Mouse (Mus musculus) retina, postnatal 1 day (tissue): ENCODE data around the gene Usf2.
"Not testable (repeated sequence)": the region's sequence is repeated elsewhere in the genome, so short reads cannot be mapped to it uniquely, and the experiment has no call there.

Source experiments
- DNase-seq: peaks from one replicate; pipeline ENCODE4 v3.0.0-alpha.2; 2012

Usf2 gene

DNA sequence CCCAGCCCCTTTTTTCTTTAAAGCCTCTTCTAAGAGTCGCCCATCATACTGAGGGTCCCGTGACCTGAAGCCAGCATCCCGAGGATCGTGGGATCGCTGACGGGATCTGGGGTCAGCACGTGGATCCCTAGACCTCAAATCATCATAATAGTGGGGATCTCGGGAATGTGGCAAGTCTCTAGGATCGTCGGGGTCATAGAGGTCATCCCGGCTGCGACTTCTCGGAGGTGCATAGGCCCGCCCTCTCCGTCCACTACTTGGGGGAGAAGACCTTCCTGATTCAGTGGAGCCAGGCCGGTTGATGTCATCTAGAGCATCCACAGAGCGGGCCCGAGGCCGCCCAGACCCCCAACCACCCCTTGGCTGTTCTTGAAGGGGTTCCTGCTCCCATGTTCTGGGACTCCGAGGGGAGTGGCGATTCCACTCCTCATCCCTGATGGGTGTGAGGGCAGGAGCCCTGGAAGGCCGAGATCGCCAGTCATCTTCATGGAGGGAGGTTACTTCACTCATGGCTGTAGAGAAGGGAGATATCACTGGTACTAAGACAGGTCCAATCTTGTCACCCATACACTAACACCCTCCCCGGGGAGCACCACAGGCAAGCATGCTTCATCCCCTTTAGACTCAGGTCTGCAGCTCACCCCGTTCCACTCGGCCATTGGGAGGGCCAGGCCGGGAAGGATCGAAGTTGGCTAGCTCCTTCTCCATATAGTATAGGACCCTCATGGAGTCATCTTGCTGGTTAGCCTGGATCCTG is 1.7 kb upstream of the Usf2 start:
- no peak for DNase-seq

- DNase-seq: peak; percentile 93
Observed at GRCm38 (mm10) chr7:30957367-30957783, 772 bp upstream of the Usf2 start.

DNA sequence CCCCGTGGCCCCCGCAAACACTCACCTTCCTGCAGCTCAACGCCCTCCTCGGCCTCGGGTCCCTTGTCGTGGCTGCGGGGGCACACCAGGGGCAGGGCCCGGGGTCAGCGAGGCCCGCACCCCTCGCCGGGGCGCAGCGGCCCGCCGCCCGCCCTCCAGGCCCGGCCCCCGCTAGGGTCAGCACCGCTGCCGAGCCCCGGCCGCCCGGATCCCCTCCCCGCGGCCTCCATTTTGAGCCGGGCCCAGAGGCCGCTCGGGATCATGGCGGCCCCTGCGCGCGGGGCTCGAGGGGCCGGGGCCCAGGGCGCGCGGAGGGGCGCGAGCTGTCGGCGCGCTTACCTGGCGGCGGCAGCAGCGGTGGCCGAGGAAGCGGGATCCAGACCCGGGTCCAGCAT is 249 bp downstream of the Usf2 start:
- DNase-seq: no peak

GRCm38 (mm10) chr7:30955584-30956356 is 833 bp downstream of the Usf2 start:
- DNase-seq: peak; percentile 91

DNA sequence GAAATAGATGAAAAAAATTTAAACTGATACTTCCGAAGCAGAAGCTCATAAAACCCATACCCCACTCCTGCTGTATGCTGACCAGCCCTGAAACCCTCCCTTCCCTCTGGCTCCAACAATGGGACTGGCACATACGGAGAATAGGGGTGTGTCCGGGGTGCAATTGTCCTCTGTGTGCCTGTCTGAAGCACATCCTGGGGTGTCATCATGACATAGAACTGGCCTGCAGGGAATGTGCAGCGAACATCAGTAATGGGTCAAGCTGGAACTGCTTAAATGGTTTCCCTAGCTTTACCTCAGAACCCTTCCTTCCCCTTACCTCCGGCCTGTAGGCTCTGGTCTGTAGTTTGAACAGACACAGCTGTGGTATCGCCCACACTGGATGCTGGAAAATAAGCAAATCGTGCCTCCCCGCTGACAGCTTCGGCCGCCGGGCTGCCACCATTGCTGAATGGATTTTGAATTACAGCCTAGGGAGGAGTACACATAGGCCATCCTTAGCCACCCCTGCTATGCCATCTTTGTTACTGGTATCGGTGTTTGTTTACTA is 1.6 kb downstream of the Usf2 start:
- no peak for DNase-seq

GRCm38 (mm10) chr7:30954036-30954435 is 2.6 kb downstream of the Usf2 start:
- DNase-seq: no peak

DNA sequence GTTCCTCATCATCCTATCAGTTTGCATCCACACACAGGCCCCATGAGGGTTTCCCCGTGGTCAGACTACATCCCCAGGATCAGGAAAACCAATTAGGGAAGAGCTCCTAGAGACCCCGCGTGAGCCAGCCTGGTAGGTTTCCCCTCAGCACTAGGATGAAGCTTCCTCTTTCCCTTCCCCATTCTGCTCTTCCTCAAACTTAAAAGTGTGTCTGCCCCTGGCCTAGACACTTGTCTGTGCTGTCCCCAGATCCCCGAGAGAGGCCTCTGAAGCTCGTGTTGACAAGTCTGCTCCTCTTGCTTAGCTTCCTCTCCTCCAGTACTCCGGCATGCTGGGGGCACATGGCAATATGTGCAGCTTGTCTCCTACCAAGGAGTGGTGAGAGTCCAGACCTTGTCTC is 3.1 kb downstream of the Usf2 start:
- DNase-seq: no peak

- DNase-seq: no peak
Observed at GRCm38 (mm10) chr7:30952441-30953265, 4.0 kb downstream of the Usf2 start.

DNA sequence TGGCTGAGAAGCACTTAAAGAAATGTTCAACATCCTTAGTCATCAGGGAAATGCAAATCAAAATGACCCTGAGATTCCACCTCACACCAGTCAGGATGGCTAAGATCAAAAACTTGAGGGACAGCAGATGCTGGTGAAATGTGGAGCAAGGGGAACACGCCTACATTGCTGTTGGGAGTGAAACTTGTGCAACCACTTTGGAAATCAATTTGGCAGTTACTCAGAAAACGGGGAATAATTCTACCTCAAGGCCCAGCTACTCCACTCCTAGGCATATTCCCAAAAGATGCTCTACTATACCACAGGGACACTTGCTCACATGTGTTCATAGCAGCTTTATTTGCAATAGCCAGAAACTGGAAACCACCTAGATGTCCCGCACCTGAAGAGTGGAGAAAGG is 6.7 kb downstream of the Usf2 start:
- not testable (repeated sequence) for DNase-seq

GRCm38 (mm10) chr7:30945876-30946275 is 10.7 kb downstream of the Usf2 start:
- no peak for DNase-seq

DNA sequence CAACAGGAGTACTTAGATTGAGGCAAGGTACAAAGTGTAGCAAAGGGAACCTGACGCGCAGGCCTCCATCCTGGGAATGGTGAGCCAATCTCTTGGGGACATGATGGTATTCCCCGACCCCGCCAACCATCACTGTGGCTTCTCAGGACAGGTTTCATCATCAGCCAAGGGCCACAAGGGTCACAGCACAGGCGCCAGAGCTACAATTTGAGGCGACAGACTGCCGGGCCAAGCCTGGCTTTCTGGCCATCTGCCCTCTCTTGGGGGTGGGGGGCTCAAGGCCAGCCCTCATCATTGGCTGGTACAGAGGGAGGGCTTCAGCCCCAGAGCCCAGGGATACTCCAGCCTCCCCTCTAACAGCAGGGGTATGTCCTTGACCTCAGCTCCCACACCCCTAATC is 11.1 kb downstream of the Usf2 start:
- not testable (repeated sequence) for DNase-seq

GRCm38 (mm10) chr7:30944706-30945105 is 11.9 kb downstream of the Usf2 start:
- DNase-seq: not testable (repeated sequence)

GRCm38 (mm10) chr7:30943909-30944635 is 12.5 kb downstream of the Usf2 start, which contains the start of gene Hamp:
Gene Hamp, minus strand, starts transcription at chr7:30944032.
- DNase-seq: no peak

DNA sequence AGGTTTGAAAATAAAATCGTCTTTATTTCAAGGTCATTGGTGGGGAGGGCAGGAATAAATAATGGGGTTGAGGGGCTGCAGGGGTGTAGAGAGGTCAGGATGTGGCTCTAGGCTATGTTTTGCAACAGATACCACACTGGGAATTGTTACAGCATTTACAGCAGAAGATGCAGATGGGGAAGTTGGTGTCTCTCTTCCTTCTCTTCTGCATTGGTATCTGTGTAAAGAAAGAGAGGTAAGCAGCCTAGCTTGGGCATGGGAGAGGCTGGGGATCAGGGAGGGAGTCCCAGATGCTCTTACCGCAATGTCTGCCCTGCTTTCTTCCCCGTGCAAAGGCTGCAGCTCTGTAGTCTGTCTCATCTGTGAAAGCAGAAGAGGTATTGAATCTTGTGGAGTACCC is 14.2 kb downstream of the Usf2 start:
- DNase-seq: not testable (repeated sequence)

DNA sequence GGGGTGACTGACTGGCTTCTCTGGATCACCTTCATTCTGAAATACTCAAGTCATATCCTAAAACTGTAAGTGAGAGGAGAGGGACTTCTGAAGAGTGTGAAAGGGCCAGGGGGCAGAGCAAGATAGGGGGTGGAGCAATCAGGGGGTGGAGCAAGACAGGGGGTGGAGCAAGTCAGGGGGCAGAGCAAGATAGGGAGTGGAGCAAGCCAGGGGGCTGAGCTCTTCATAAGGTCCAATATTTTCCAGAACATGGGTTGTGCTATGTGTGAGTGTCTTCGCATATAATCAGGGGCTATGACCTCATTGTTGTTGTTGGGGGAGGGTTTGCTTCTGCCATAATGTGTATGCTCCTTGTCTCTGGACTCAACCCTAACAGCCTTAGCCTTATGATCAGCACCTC is 16.5 kb downstream of the Usf2 start:
- DNase-seq: not testable (repeated sequence)

- DNase-seq: not testable (repeated sequence)
Observed at GRCm38 (mm10) chr7:30935422-30936099, 21.0 kb downstream of the Usf2 start.

- DNase-seq: not testable (repeated sequence)
Observed at GRCm38 (mm10) chr7:30924581-30924980, 32.0 kb downstream of the Usf2 start, which contains the start of gene Hamp2. Gene Hamp2, minus strand, starts transcription at chr7:30924681.

DNA sequence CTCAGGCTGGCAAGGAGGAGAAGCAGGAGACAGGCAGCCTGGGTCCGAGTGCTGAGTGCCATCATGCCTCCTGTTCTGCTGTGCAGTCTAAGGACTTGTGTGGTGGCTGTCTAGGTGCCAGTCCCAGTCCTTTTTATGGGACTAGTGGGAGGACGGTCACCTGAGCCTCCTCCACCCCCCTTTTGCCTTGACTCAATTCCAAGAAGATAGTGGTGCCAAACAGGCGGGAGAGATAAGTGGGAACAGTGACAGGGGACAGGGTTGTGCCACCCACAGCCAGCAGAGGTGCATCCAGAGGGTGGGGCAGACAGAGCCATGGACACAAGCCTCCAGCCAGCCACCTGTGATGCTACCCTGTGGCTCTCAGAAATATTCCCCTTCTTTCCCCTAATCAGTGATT is 32.5 kb downstream of the Usf2 start:
- no peak for DNase-seq

DNA sequence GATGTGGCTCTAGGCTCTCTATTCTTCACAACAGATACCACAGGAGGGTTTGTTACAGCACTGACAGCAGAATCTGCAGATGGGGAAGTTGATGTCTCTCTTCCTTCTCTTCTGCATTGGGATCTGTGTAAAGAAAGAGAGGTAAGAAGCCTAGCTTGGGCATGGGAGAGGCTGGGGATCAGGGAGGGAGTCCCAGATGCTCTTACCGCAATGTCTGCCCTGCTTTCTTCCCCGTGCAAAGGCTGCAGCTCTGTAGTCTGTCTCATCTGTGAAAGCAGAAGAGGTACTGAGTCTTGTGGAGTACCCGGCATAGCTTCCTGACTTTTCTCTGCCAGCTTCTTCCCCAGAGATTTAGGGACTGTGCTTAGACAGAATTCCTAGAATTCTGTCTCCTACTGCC is 34.1 kb downstream of the Usf2 start:
- not testable (repeated sequence) for DNase-seq

DNA sequence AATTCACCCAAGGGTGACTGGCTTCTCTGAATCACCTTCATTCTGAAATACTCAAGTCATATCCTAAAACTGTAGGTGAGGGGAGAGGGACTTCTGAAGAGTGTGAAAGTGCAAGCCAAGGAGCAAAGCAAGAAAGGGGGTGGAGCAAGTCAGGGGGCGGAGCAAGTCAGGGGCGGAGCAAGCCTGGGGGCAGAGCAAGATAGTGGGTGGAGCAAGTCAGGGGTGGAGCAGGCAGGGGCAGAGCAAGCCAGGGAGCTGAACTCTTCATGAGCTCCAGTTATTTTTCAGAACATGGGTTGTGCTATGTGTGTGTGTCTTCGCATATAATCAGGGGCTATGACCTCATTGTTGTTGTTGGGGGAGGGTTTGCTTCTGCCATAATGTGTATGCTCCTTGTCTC is 36.4 kb downstream of the Usf2 start:
- DNase-seq: no peak

- DNase-seq: no peak
Observed at GRCm38 (mm10) chr7:30917219-30917618, 39.4 kb downstream of the Usf2 start.

DNA sequence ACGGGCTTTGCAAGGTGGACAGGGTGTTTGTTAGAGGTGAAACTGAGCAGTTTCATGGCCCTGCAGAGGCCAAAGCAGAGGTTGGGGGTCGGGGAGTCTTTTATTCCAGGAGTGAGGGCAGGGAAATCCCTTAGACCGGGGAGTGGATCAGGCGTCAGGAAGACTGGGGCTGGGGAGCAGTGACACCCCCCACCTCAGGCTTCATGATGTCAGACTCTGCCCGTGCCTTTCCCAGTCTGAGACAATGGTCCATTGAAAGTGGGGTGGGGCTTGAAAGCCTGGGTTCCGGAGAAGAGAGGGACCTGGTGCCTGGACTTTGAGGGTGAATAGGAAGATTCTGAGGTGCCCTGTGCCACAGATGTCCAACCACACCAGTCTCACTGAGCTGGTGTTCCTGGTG is 39.9 kb downstream of the Usf2 start:
- DNase-seq: no peak
